In the genomic region with DNA sequence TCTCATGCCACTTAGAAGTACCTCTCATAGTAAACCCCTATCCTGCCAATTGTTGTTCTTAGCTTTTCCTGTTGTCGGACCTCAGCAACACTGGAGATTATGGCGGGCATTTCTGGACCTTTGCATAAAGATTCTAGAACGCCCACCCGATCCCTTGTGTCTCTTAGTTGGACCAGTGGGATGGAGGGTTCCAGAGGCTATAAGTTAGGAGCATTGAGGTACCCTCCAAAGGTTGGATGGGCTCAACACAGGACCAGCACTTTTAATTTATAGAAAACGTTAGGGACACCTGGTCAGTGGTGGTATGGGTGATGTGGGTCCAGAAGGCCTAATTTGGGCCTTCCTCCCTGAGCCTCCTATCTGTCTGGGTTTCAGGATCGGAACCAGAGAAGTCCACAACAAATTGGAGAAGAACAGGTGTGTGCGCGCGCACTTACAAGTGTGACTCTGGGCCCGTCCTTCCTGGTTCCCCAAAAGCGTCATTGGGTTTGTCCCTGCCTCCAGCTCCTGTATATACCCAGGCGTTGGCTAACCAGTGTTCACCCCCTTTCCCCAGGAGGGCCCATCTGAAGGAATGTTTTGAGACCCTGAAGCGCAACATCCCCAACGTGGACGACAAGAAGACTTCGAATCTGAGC, we compare ENCODE assay signal across 8 mouse cellular contexts. TPM values are rescaled to one million over a fixed set of nuclear protein-coding genes. Genes with fewer than 3 reads are reported as not detected.
A peak's percentile ranks its signal among the peaks of the same experiment; 100 is the strongest.
DNase-seq lines count a peak whose midpoint lies in the region; ATAC-seq and TF ChIP-seq lines count a peak whose summit lies in the region.

No protein-coding gene starts in this region.

- WGBS in kidney, adult 2 months, result 56% methylated on average over 16 of the region's 16 CpGs
- 30% methylated on average over 16 of the region's 16 CpGs for WGBS in bone marrow, adult 2 months
- WGBS in hindbrain, embryonic 11.5 days, result 44% methylated on average over 16 of the region's 16 CpGs
- WGBS in midbrain, embryonic 10.5 days, result 42% methylated on average over 16 of the region's 16 CpGs

- peaks cover 56% of the 10 kb centered on the region for H3K4me1 ChIP-seq in kidney, adult 2 months (ENCODE audit: control insufficient read depth, insufficient read depth, low read length)
- peaks cover 7% of the 10 kb centered on the region for H3K4me1 ChIP-seq in bone marrow, adult 2 months (ENCODE audit: control insufficient read depth, insufficient read depth, low read length)
- H3K4me1 ChIP-seq in hindbrain, embryonic 11.5 days (replicated peaks; ENCODE audit: control insufficient read depth, insufficient read depth, low read length), result peaks cover 14% of the 10 kb centered on the region; the same call in 1 of the 2 replicates
- H3K4me1 ChIP-seq in midbrain, embryonic 10.5 days, result peaks cover 85% of the 10 kb centered on the region

- H3K36me3 ChIP-seq in kidney, adult 2 months (ENCODE audit: control insufficient read depth, insufficient read depth, low read length), result no peaks in the 10 kb centered on the region
- H3K36me3 ChIP-seq in hindbrain, embryonic 11.5 days (ENCODE audit: control insufficient read depth, insufficient read depth, low read length), result no peaks in the 10 kb centered on the region
- peaks cover 41% of the 10 kb centered on the region for H3K36me3 ChIP-seq in midbrain, embryonic 10.5 days

- no peaks in the 10 kb centered on the region for H3K27me3 ChIP-seq in kidney, adult 2 months (replicated peaks; ENCODE audit: control insufficient read depth, insufficient read depth, low read length)
- no peaks in the 10 kb centered on the region for H3K27me3 ChIP-seq in hindbrain, embryonic 11.5 days (ENCODE audit: control insufficient read depth, insufficient read depth, low read length)
- peaks cover 15% of the 10 kb centered on the region for H3K27me3 ChIP-seq in midbrain, embryonic 10.5 days (ENCODE audit: low read depth, poor library complexity, severe bottlenecking)

- no peaks in the 10 kb centered on the region for H3K9me3 ChIP-seq in hindbrain, embryonic 11.5 days (ENCODE audit: control insufficient read depth, low read length)
- no peaks in the 10 kb centered on the region for H3K9me3 ChIP-seq in midbrain, embryonic 10.5 days (replicated peaks)

- DNase-seq in kidney, adult 2 months, result no peak
- DNase-seq in kidney, postnatal 14 days, result no peak
- no peak for DNase-seq in hindbrain, embryonic 11.5 days (ENCODE audit: low spot score)
- DNase-seq in midbrain, embryonic 10.5 days (ENCODE audit: low spot score), result no peak
- DNase-seq in testis, postnatal 14 days (ENCODE audit: low spot score), result no peak
- no peak for DNase-seq in thymus, postnatal 0 days (ENCODE audit: low spot score)
- DNase-seq in adrenal gland, adult 8-10 months, result no peak

- H3K27ac ChIP-seq in kidney, adult 2 months (ENCODE audit: insufficient read depth, low read depth, low read length), result peak overlapping the region; percentile 46
- peak overlapping the region; percentile 96 for H3K27ac ChIP-seq in bone marrow, adult 2 months (ENCODE audit: control insufficient read depth, insufficient read depth, low read depth, low read length, poor library complexity)
- peak overlapping the region; percentile 89 for H3K27ac ChIP-seq in hindbrain, embryonic 11.5 days (ENCODE audit: low read depth, low read length)
- peak overlapping the region; percentile 94 for H3K27ac ChIP-seq in midbrain, embryonic 10.5 days (replicated peaks)

- no peak for ATAC-seq in hindbrain, embryonic 11.5 days (ENCODE audit: low FRiP score)

- H3K9ac ChIP-seq in hindbrain, embryonic 11.5 days (ENCODE audit: low read depth, low read length), result no peak overlapping the region; the same call in 1 of the 2 replicates

- H3K4me2 ChIP-seq in hindbrain, embryonic 11.5 days (replicated peaks; ENCODE audit: low read depth, low read length), result peak overlapping the region; percentile 79

- TF ChIP-seq CTCF in kidney, adult 2 months (conservative IDR thresholded peaks at IDR 0.05; ENCODE audit: insufficient read depth, insufficient read length, low read depth, low read length), result no peak
- TF ChIP-seq CTCF in bone marrow, adult 2 months (IDR thresholded peaks at IDR 0.05; ENCODE audit: control insufficient read depth, insufficient read depth, low read length), result no peak

- H3K4me3 ChIP-seq in kidney, adult 2 months (ENCODE audit: insufficient read depth, low read depth, low read length), result peak overlapping the region; percentile 63
- peak overlapping the region; percentile 70 for H3K4me3 ChIP-seq in bone marrow, adult 2 months (replicated peaks; ENCODE audit: control insufficient read depth, low read depth, low read length)
- H3K4me3 ChIP-seq in hindbrain, embryonic 11.5 days (ENCODE audit: low read depth, low read length), result peak overlapping the region; percentile 54
- H3K4me3 ChIP-seq in midbrain, embryonic 10.5 days, result peak overlapping the region; percentile 67

- TF ChIP-seq POLR2A in kidney, adult 2 months (IDR thresholded peaks at IDR 0.05; ENCODE audit: low read depth, low read length), result no peak
- no peak for TF ChIP-seq POLR2A in bone marrow, adult 2 months (IDR thresholded peaks at IDR 0.05; ENCODE audit: borderline replicate concordance, control insufficient read depth, low read depth, low read length)

RNA-seq across cellular contexts. Expression of a gene that starts 6.5 kb away (rescaled TPM):
- 12.8 and 13.9 TPM in 2 replicates for polyA plus RNA-seq in kidney, adult 2 months (2012; rRNA removed)
- 9.6 and 20.3 TPM in 2 replicates for polyA plus RNA-seq in bone marrow, adult 2 months (2011; ENCODE audit: insufficient read depth, insufficient read length, low replicate concordance, missing spikeins)
- 4.8 and 5.0 TPM in 2 replicates for polyA plus RNA-seq in hindbrain, embryonic 11.5 days (2014; fragmentation: Nextera tagmentation; extraction: Ambion mirVana)
- polyA plus RNA-seq in midbrain, embryonic 10.5 days (2016; fragmentation: Nextera tagmentation; extraction: Ambion mirVana), result 4.2 and 5.5 TPM in 2 replicates
- polyA plus RNA-seq in thymus, postnatal 0 days (2015; fragmentation: Nextera tagmentation; extraction: Ambion mirVana), result 4.9 and 5.8 TPM in 2 replicates
- total RNA-seq in adrenal gland, adult 8-10 months (2022), result 10 to 100 TPM; 24.4 to 36.0 (median 27.1) TPM

RNA-seq across cellular contexts. Expression of a gene that starts 59.7 kb away (rescaled TPM):
- 27.5 and 31.0 TPM in 2 replicates for polyA plus RNA-seq in kidney, adult 2 months (2012; rRNA removed)
- polyA plus RNA-seq in bone marrow, adult 2 months (2011; ENCODE audit: insufficient read depth, insufficient read length, low replicate concordance, missing spikeins), result 1.9 and 4.8 TPM in 2 replicates
- 6.3 and 6.8 TPM in 2 replicates for polyA plus RNA-seq in hindbrain, embryonic 11.5 days (2014; fragmentation: Nextera tagmentation; extraction: Ambion mirVana)
- 7.6 and 9.5 TPM in 2 replicates for polyA plus RNA-seq in midbrain, embryonic 10.5 days (2016; fragmentation: Nextera tagmentation; extraction: Ambion mirVana)
- polyA plus RNA-seq in thymus, postnatal 0 days (2015; fragmentation: Nextera tagmentation; extraction: Ambion mirVana), result 2.2 and 3.1 TPM in 2 replicates
- total RNA-seq in adrenal gland, adult 8-10 months (2022), result 10 to 100 TPM; 29.2 to 30.5 (median 30.0) TPM

Comparison
In these comparisons a context has a peak if more than half of its experiments do, and no peak if none do; other contexts are left out.
1. H3K27ac ChIP-seq: peak in every context shown above with its lines; median percentile 96 in bone marrow, adult 2 months; 94 in midbrain, embryonic 10.5 days; 89 in hindbrain, embryonic 11.5 days; 46 in kidney, adult 2 months.